Mouse (Mus musculus): ENCODE measurements around the gene Gm29423. TPM values are rescaled to one million over a fixed set of nuclear protein-coding genes. Genes with fewer than 3 reads are reported as not detected.
"Not testable (repeated sequence)": the region's sequence is repeated elsewhere in the genome, so short reads cannot be mapped to it uniquely, and the experiment has no call there.

Gm29423 gene
- total RNA-seq (2012; rRNA removed) (not detected in 2 replicates), polyA plus RNA-seq (2012; ENCODE audit: insufficient read depth in 1 of 2, insufficient read length in 2 of 2, low read depth in 1 of 2, low replicate concordance in 2 of 2, missing spikeins in 1 of 2) (not detected)

GRCm38 (mm10) chrY:70303187-70303586 lies at the start of gene Gm29423, which contains the start of gene Gm29644:
Gm29423 (minus strand) TSS chrY:70303287.
Gm29644 (minus strand) TSS chrY:70303343.
- H3K9me3 ChIP-seq (replicated peaks; ENCODE audit: insufficient read depth, low read length); H3K9ac ChIP-seq (ENCODE audit: control insufficient read depth, low read depth, low read length, poor library complexity, severe bottlenecking); DNase-seq (ENCODE audit: low read depth, low spot score); H3K27ac ChIP-seq (ENCODE audit: control insufficient read depth, low read depth, low read length); H3K79me2 ChIP-seq (ENCODE audit: control insufficient read depth, insufficient read depth, low read length, poor library complexity); H3K4me3 ChIP-seq (ENCODE audit: control insufficient read depth in 1 of 2, insufficient read depth in 1 of 2, low read depth in 2 of 2, low read length in 2 of 2); H3K27me3 ChIP-seq (ENCODE audit: control insufficient read depth in 1 of 2, insufficient read depth in 2 of 2, low read length in 2 of 2); H3K4me1 ChIP-seq (ENCODE audit: control insufficient read depth in 1 of 2, insufficient read depth in 2 of 2, low read length in 2 of 2); H3K36me3 ChIP-seq (ENCODE audit: control insufficient read depth in 1 of 2, insufficient read depth in 2 of 2, low read length in 2 of 2): not testable (repeated sequence)

- not testable (repeated sequence) for H3K9me3 ChIP-seq (replicated peaks; ENCODE audit: insufficient read depth, low read length); H3K79me2 ChIP-seq (ENCODE audit: control insufficient read depth, insufficient read depth, low read length, poor library complexity); H3K4me3 ChIP-seq (ENCODE audit: control insufficient read depth in 1 of 2, insufficient read depth in 1 of 2, low read depth in 2 of 2, low read length in 2 of 2); H3K4me1 ChIP-seq (ENCODE audit: control insufficient read depth in 1 of 2, insufficient read depth in 2 of 2, low read length in 2 of 2); DNase-seq (ENCODE audit: low read depth, low spot score); H3K27ac ChIP-seq (ENCODE audit: control insufficient read depth, low read depth, low read length); H3K9ac ChIP-seq (ENCODE audit: control insufficient read depth, low read depth, low read length, poor library complexity, severe bottlenecking); H3K36me3 ChIP-seq (ENCODE audit: control insufficient read depth in 1 of 2, insufficient read depth in 2 of 2, low read length in 2 of 2); H3K27me3 ChIP-seq (ENCODE audit: control insufficient read depth in 1 of 2, insufficient read depth in 2 of 2, low read length in 2 of 2)
Observed at GRCm38 (mm10) chrY:70273542-70273941, 29.5 kb downstream of the Gm29423 start, which contains the start of gene Gm21118. Gm21118 (minus strand) TSS chrY:70273642.

Other genes with a start within 250 kb of the Gm29423 start
- gene Gm21118, start 29.6 kb downstream of the Gm29423 start, total RNA-seq (2012; rRNA removed): not detected in 2 replicates
- gene Gm21118, start 29.6 kb downstream of the Gm29423 start, polyA plus RNA-seq (2012; ENCODE audit: insufficient read depth in 1 of 2, insufficient read length in 2 of 2, low read depth in 1 of 2, low replicate concordance in 2 of 2, missing spikeins in 1 of 2): not detected
- gene Gm29644, start 56 bp upstream of the Gm29423 start, total RNA-seq (2012; rRNA removed): not detected in 2 replicates
- gene Gm29644, start 56 bp upstream of the Gm29423 start, polyA plus RNA-seq (2012; ENCODE audit: insufficient read depth in 1 of 2, insufficient read length in 2 of 2, low read depth in 1 of 2, low replicate concordance in 2 of 2, missing spikeins in 1 of 2): not detected
- gene Gm20888, start 138.6 kb upstream of the Gm29423 start, total RNA-seq (2012; rRNA removed): not detected in 2 replicates
- gene Gm20888, start 138.6 kb upstream of the Gm29423 start, polyA plus RNA-seq (2012; ENCODE audit: insufficient read depth in 1 of 2, insufficient read length in 2 of 2, low read depth in 1 of 2, low replicate concordance in 2 of 2, missing spikeins in 1 of 2): not detected

Data from MEL (cell line).